Mouse (Mus musculus) limb, embryonic 14.5 days (tissue): ENCODE measurements around the gene Evx1. TPM values are rescaled to one million over a fixed set of nuclear protein-coding genes. Genes with fewer than 3 reads are reported as not detected.

Experiments used
- ATAC-seq: fragments of 200-750 bp; cut with Nextera tagmentation; 2 replicates; pipeline ENCODE4 v1.8.0; 2017; ENCODE audit warnings: low read depth, moderate number of reproducible peaks, moderate TSS enrichment; ENCODE audit not compliant: low FRiP score
- DNase-seq: peaks from one replicate; pipeline ENCODE4 v3.0.0-alpha.2; 2015; ENCODE audit warnings: low spot score
- H3K27ac ChIP-seq: fragments of 300-500 bp; sonication (generic); replicated peaks from 2 replicates; pipeline ENCODE4 v1.5.1; 2014; ENCODE audit warnings: low read depth, mild to moderate bottlenecking, low read length, moderate library complexity, mixed read lengths
- H3K27me3 ChIP-seq: fragments of 300-500 bp; sonication (generic); 2 replicates; pipeline ENCODE4 v1.6.1; 2014; ENCODE audit warnings: low read length, mixed read lengths; ENCODE audit not compliant: control insufficient read depth, insufficient read depth
- H3K36me3 ChIP-seq: fragments of 300-500 bp; sonication (generic); 2 replicates; pipeline ENCODE4 v1.6.1; 2014; ENCODE audit warnings: mild to moderate bottlenecking, low read length, moderate library complexity, mixed read lengths; ENCODE audit not compliant: control insufficient read depth, insufficient read depth
- H3K4me1 ChIP-seq: fragments of 300-500 bp; sonication (generic); 2 replicates; pipeline ENCODE4 v1.6.1; 2014; ENCODE audit warnings: antibody characterized with exemption, low read length, mixed read lengths; ENCODE audit not compliant: control insufficient read depth, insufficient read depth
- H3K4me2 ChIP-seq: fragments of 300-500 bp; sonication (generic); replicated peaks from 2 replicates; pipeline ENCODE4 v1.6.1; 2014; ENCODE audit warnings: low read depth, mild to moderate bottlenecking, low read length, moderate library complexity; ENCODE audit not compliant: severe bottlenecking
- H3K4me3 ChIP-seq: fragments of 300-500 bp; sonication (generic); replicated peaks from 2 replicates; pipeline ENCODE4 v1.5.1; 2014; ENCODE audit warnings: low read length
- H3K9ac ChIP-seq: fragments of 300-500 bp; sonication (generic); 2 replicates; pipeline ENCODE4 v1.6.1; 2014; ENCODE audit warnings: mild to moderate bottlenecking, low read depth, low read length, moderate library complexity; ENCODE audit not compliant: severe bottlenecking
- H3K9me3 ChIP-seq: fragments of 300-500 bp; sonication (generic); 2 replicates; pipeline ENCODE4 v1.6.1; 2016; ENCODE audit warnings: low read length; ENCODE audit not compliant: control insufficient read depth
- POLR2A ChIP-seq: fragments of 200-500 bp; IDR thresholded peaks from 2 replicates; pipeline ENCODE4 v1.8.0; 2012; ENCODE audit warnings: inconsistent platforms, mild to moderate bottlenecking, moderate library complexity, borderline replicate concordance; ENCODE audit not compliant: insufficient read depth, insufficient read length; ENCODE audit errors: extremely low read depth
- WGBS: fragments of 180-500 bp; shearing (Covaris S2); extraction: QIAGEN DNeasy Blood & Tissue Kit; methylation state at CpG from one replicate; pipeline ENCODE4 v1.1.7; 2014; 5-methylcytosine and 5-hydroxymethylcytosine counted together
- polyA plus RNA-seq, 2 experiments: library from polyadenylated mRNA; depleted of rRNA in 1 of 2; stranded (reverse) in 1 of 2; unstranded in 1 of 2; fragments of >200 nt; fragmentation: Nextera tagmentation in 1 of 2; extraction: Ambion mirVana in 1 of 2; gene quantifications; 2 replicates each; pipeline versions ENCODE4 v1.2.1 to v1.2.3; 2012 to 2014

Gene Evx1
- polyA plus RNA-seq, 2 experiments: 0.18 to 0.64 TPM

- Histone ChIP-seq H3K9ac (peak overlapping the region; percentile 45), H3K4me3 (peak overlapping the region; percentile 42), H3K9me3 (no peaks in the 10 kb centered on the region), H3K4me1 (peaks cover 18% of the 10 kb centered on the region), H3K27ac (no peak overlapping the region), H3K4me2 (peak overlapping the region; percentile 81), H3K27me3 (peaks cover 93% of the 10 kb centered on the region), H3K36me3 (no peaks in the 10 kb centered on the region)
- no peak for TF ChIP-seq POLR2A
- DNase-seq (no peak), ATAC-seq (no peak)
- WGBS: 4% methylated on average over 47 of the region's 81 CpGs
Observed at GRCm38 (mm10) chr6:52316413-52317184, 3.3 kb downstream of the Evx1 start.

GRCm38 (mm10) chr6:52317461-52318180 is 4.3 kb downstream of the Evx1 start:
- Histone ChIP-seq H3K27me3 (peaks cover 93% of the 10 kb centered on the region), H3K4me3 (no peak overlapping the region), H3K9ac (no peak overlapping the region), H3K4me2 (no peak overlapping the region), H3K9me3 (no peaks in the 10 kb centered on the region), H3K27ac (no peak overlapping the region), H3K4me1 (peaks cover 26% of the 10 kb centered on the region), H3K36me3 (no peaks in the 10 kb centered on the region)
- DNase-seq (no peak), ATAC-seq (no peak)
- 54% methylated on average over 14 of the region's 14 CpGs for WGBS
- no peak for TF ChIP-seq POLR2A

GRCm38 (mm10) chr6:52318271-52318670 is 5.0 kb downstream of the Evx1 start:
- DNase-seq: no peak
- H3K9ac ChIP-seq: no peak overlapping the region
- WGBS: 74% methylated on average over 1 of the region's 1 CpGs
- H3K27me3 ChIP-seq: peaks cover 94% of the 10 kb centered on the region
- H3K4me2 ChIP-seq: no peak overlapping the region
- no peak overlapping the region for H3K4me3 ChIP-seq
- no peak overlapping the region for H3K27ac ChIP-seq
- ATAC-seq: no peak
- no peaks in the 10 kb centered on the region for H3K36me3 ChIP-seq
- TF ChIP-seq POLR2A: no peak
- H3K4me1 ChIP-seq: peaks cover 24% of the 10 kb centered on the region
- no peaks in the 10 kb centered on the region for H3K9me3 ChIP-seq

GRCm38 (mm10) chr6:52319956-52320690 is 6.8 kb downstream of the Evx1 start:
- H3K9ac ChIP-seq: no peak overlapping the region
- H3K4me1 ChIP-seq: peaks cover 15% of the 10 kb centered on the region
- no peak overlapping the region for H3K4me2 ChIP-seq
- ATAC-seq (no peak), DNase-seq (no peak)
- no peaks in the 10 kb centered on the region for H3K9me3 ChIP-seq
- peaks cover 91% of the 10 kb centered on the region for H3K27me3 ChIP-seq
- 4% methylated on average over 17 of the region's 17 CpGs for WGBS
- TF ChIP-seq POLR2A: no peak
- no peaks in the 10 kb centered on the region for H3K36me3 ChIP-seq
- H3K4me3 ChIP-seq: no peak overlapping the region
- H3K27ac ChIP-seq: no peak overlapping the region

- H3K4me1 ChIP-seq: peaks cover 14% of the 10 kb centered on the region
- 7% methylated on average over 12 of the region's 12 CpGs for WGBS
- H3K9ac ChIP-seq: no peak overlapping the region
- H3K9me3 ChIP-seq: no peaks in the 10 kb centered on the region
- H3K36me3 ChIP-seq: no peaks in the 10 kb centered on the region
- DNase-seq: no peak
- H3K27me3 ChIP-seq: peaks cover 80% of the 10 kb centered on the region
- no peak for TF ChIP-seq POLR2A
- no peak overlapping the region for H3K4me2 ChIP-seq
- H3K4me3 ChIP-seq: no peak overlapping the region
- no peak for ATAC-seq
- H3K27ac ChIP-seq: no peak overlapping the region
Observed at GRCm38 (mm10) chr6:52320966-52321825, 7.9 kb downstream of the Evx1 start.
